Comparison of ENCODE assay signal across 8 mouse cellular contexts in the genomic region with DNA sequence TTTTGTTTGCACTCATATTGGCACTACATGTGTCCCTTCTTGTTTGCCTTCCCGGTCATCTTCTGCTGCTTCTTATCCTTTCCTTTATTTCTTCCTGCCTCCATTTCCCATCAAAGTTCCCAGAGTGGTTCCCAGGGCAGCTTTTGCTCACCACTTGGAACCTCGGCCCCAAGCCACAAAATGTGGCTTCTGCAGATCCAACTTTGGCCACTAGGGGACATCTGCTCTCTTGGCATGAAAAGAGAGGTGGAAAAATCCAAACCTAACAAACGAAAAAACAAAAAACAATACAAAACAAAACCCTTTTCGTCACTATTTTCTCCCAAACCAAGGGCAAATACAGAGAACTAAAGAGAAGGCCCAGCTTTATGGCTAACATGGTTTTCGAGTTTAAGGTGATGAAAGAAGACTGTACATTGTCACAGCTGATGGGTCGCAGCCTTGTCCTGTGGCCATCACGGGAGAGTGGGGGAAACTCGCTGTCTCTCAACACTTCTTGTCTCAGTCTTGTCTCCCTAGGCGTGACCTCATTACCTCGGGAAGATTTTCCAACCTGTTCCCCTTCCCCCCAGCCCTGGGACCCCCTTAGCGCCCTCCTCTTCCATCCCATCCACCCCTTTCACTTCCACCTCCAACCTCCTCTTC. TPM values are rescaled to one million over a fixed set of nuclear protein-coding genes. Genes with fewer than 3 reads are reported as not detected.
DNase-seq lines count a peak whose midpoint lies in the region; ATAC-seq and TF ChIP-seq lines count a peak whose summit lies in the region.

No protein-coding gene starts in this region.

- H3K27me3 ChIP-seq in midbrain, embryonic 10.5 days (ENCODE audit: low read depth, poor library complexity, severe bottlenecking), result no peaks in the 10 kb centered on the region
- H3K27me3 ChIP-seq in midbrain, embryonic 13.5 days, result no peaks in the 10 kb centered on the region
- no peaks in the 10 kb centered on the region for H3K27me3 ChIP-seq in kidney, embryonic 16.5 days (ENCODE audit: insufficient read depth, low read length)
- no peaks in the 10 kb centered on the region for H3K27me3 ChIP-seq in testis, adult 2 months (ENCODE audit: control insufficient read depth, insufficient read depth, low read length)

- DNase-seq in midbrain, embryonic 10.5 days (ENCODE audit: low spot score), result peak; percentile 66
- DNase-seq in R1 (ENCODE audit: low read depth, low spot score), result peak; percentile 78
- peak; percentile 24 for DNase-seq in gastrocnemius, postnatal 25 days
- peak; percentile 69 for DNase-seq in lung, postnatal 36 days

- no peak overlapping the region for H3K4me3 ChIP-seq in midbrain, embryonic 10.5 days
- no peak overlapping the region for H3K4me3 ChIP-seq in midbrain, embryonic 13.5 days (replicated peaks)
- no peak overlapping the region for H3K4me3 ChIP-seq in cortical plate, adult 2 months (ENCODE audit: insufficient read depth, low read length)
- no peak overlapping the region for H3K4me3 ChIP-seq in kidney, embryonic 16.5 days (ENCODE audit: low read length)
- H3K4me3 ChIP-seq in testis, adult 2 months (ENCODE audit: control insufficient read depth, low read depth, low read length), result no peak overlapping the region

- 55% methylated on average over 11 of the region's 11 CpGs for WGBS in midbrain, embryonic 10.5 days
- 47% methylated on average over 11 of the region's 11 CpGs for WGBS in midbrain, embryonic 13.5 days
- WGBS in kidney, embryonic 16.5 days, result 39% methylated on average over 11 of the region's 11 CpGs

- no peaks in the 10 kb centered on the region for H3K4me1 ChIP-seq in midbrain, embryonic 10.5 days
- no peaks in the 10 kb centered on the region for H3K4me1 ChIP-seq in midbrain, embryonic 13.5 days (replicated peaks)
- no peaks in the 10 kb centered on the region for H3K4me1 ChIP-seq in cortical plate, adult 2 months (ENCODE audit: control insufficient read depth, insufficient read depth, low read length)
- no peaks in the 10 kb centered on the region for H3K4me1 ChIP-seq in kidney, embryonic 16.5 days (ENCODE audit: insufficient read depth, low read length)
- H3K4me1 ChIP-seq in testis, adult 2 months (ENCODE audit: control insufficient read depth, insufficient read depth, low read length), result no peaks in the 10 kb centered on the region

- H3K36me3 ChIP-seq in midbrain, embryonic 10.5 days, result no peaks in the 10 kb centered on the region
- H3K36me3 ChIP-seq in midbrain, embryonic 13.5 days, result no peaks in the 10 kb centered on the region
- no peaks in the 10 kb centered on the region for H3K36me3 ChIP-seq in kidney, embryonic 16.5 days (ENCODE audit: insufficient read depth, low read length)
- no peaks in the 10 kb centered on the region for H3K36me3 ChIP-seq in testis, adult 2 months (ENCODE audit: control insufficient read depth, insufficient read depth, low read length)

- H3K9ac ChIP-seq in midbrain, embryonic 13.5 days (replicated peaks), result no peak overlapping the region
- H3K9ac ChIP-seq in kidney, embryonic 16.5 days (replicated peaks; ENCODE audit: low read length), result 0 out of 2 replicates have a peak overlapping the region, but pooled peaks have one; percentile 15

- H3K9me3 ChIP-seq in midbrain, embryonic 10.5 days (replicated peaks), result no peaks in the 10 kb centered on the region
- H3K9me3 ChIP-seq in midbrain, embryonic 13.5 days, result no peaks in the 10 kb centered on the region
- H3K9me3 ChIP-seq in kidney, embryonic 16.5 days (ENCODE audit: low read length), result no peaks in the 10 kb centered on the region

- TF ChIP-seq CTCF in cortical plate, adult 2 months (IDR thresholded peaks at IDR 0.05; ENCODE audit: extremely low read depth, insufficient read depth, low read length), result peak; percentile 43
- peak; percentile 56; the same call in 1 of the 2 replicates for TF ChIP-seq CTCF in testis, adult 2 months (IDR thresholded peaks at IDR 0.05; ENCODE audit: control insufficient read depth, insufficient read depth, insufficient replicate concordance, low read depth, low read length)

- no peak overlapping the region for H3K4me2 ChIP-seq in midbrain, embryonic 13.5 days (replicated peaks)
- H3K4me2 ChIP-seq in kidney, embryonic 16.5 days (replicated peaks; ENCODE audit: low read depth, low read length), result peak overlapping the region; percentile 36; the same call in 1 of the 2 replicates

- no peak overlapping the region for H3K27ac ChIP-seq in midbrain, embryonic 10.5 days (replicated peaks)
- H3K27ac ChIP-seq in midbrain, embryonic 13.5 days, result no peak overlapping the region
- no peak overlapping the region for H3K27ac ChIP-seq in cortical plate, adult 2 months (ENCODE audit: insufficient read depth, low read length)
- no peak overlapping the region for H3K27ac ChIP-seq in kidney, embryonic 16.5 days (ENCODE audit: low read length)
- H3K27ac ChIP-seq in testis, adult 2 months (ENCODE audit: control insufficient read depth, insufficient read depth, low read depth, low read length), result no peak overlapping the region

- no peak for TF ChIP-seq POLR2A in cortical plate, adult 2 months (IDR thresholded peaks at IDR 0.05; ENCODE audit: extremely low read depth, insufficient read depth, low read length)
- TF ChIP-seq POLR2A in testis, adult 2 months (IDR thresholded peaks at IDR 0.05; ENCODE audit: control insufficient read depth, low read depth, low read length), result no peak

- no peak for ATAC-seq in midbrain, embryonic 13.5 days
- ATAC-seq in kidney, embryonic 16.5 days (ENCODE audit: low FRiP score, low TSS enrichment), result peak; percentile 23; the same call in 1 of the 2 replicates

RNA-seq across cellular contexts. Expression of gene Tiprl, which starts 15.4 kb away (rescaled TPM):
- 91.5 and 99.2 TPM in 2 replicates for polyA plus RNA-seq in midbrain, embryonic 10.5 days (2016; fragmentation: Nextera tagmentation; extraction: Ambion mirVana)
- polyA plus RNA-seq in midbrain, embryonic 13.5 days (2015; fragmentation: Nextera tagmentation; extraction: Ambion mirVana), result 135 and 136 TPM in 2 replicates
- polyA plus RNA-seq in cortical plate, adult 2 months (2012; rRNA removed), result 47.2 TPM in 2 replicates
- total RNA-seq in gastrocnemius, postnatal 25 days (2021), result 10 to 100 TPM; 15.9 to 21.0 TPM
- polyA plus RNA-seq in kidney, embryonic 16.5 days (2015; fragmentation: Nextera tagmentation; extraction: Ambion mirVana), result 112 and 115 TPM in 2 replicates
- polyA plus RNA-seq in testis, adult 2 months (2012; rRNA removed), result 79.5 and 84.0 TPM in 2 replicates

RNA-seq across cellular contexts. Expression of gene Gpr161, which starts 43.4 kb away (rescaled TPM):
- 1.4 and 1.6 TPM in 2 replicates for polyA plus RNA-seq in midbrain, embryonic 10.5 days (2016; fragmentation: Nextera tagmentation; extraction: Ambion mirVana)
- polyA plus RNA-seq in midbrain, embryonic 13.5 days (2015; fragmentation: Nextera tagmentation; extraction: Ambion mirVana), result 3.9 and 4.4 TPM in 2 replicates
- polyA plus RNA-seq in cortical plate, adult 2 months (2012; rRNA removed), result 3.8 and 6.6 TPM in 2 replicates
- 1 to 10 TPM; 1.3 TPM for total RNA-seq in gastrocnemius, postnatal 25 days (2021)
- polyA plus RNA-seq in kidney, embryonic 16.5 days (2015; fragmentation: Nextera tagmentation; extraction: Ambion mirVana), result 1.3 TPM in 2 replicates
- 0.59 and 0.60 TPM in 2 replicates for polyA plus RNA-seq in testis, adult 2 months (2012; rRNA removed)

RNA-seq across cellular contexts. Expression of gene Sft2d2, which starts 57.9 kb away (rescaled TPM):
- polyA plus RNA-seq in midbrain, embryonic 10.5 days (2016; fragmentation: Nextera tagmentation; extraction: Ambion mirVana), result 7.6 and 7.7 TPM in 2 replicates
- 5.4 and 6.3 TPM in 2 replicates for polyA plus RNA-seq in midbrain, embryonic 13.5 days (2015; fragmentation: Nextera tagmentation; extraction: Ambion mirVana)
- polyA plus RNA-seq in cortical plate, adult 2 months (2012; rRNA removed), result 20.9 and 21.4 TPM in 2 replicates
- 1 to 10 TPM; 7.4 to 7.5 TPM for total RNA-seq in gastrocnemius, postnatal 25 days (2021)
- 29.7 and 29.9 TPM in 2 replicates for polyA plus RNA-seq in kidney, embryonic 16.5 days (2015; fragmentation: Nextera tagmentation; extraction: Ambion mirVana)
- 10.1 and 10.3 TPM in 2 replicates for polyA plus RNA-seq in testis, adult 2 months (2012; rRNA removed)

Comparison
In these comparisons a context has a peak if more than half of its experiments do, and no peak if none do; other contexts are left out.
1. DNase-seq: peak in every context shown above with its lines; median percentile 78 in R1; 69 in lung, postnatal 36 days; 66 in midbrain, embryonic 10.5 days; 24 in gastrocnemius, postnatal 25 days.